Mouse (Mus musculus) hindbrain, embryonic 10.5 days (tissue): ENCODE measurements at regions not wholly inside any gene's neighbourhood (a gene's known extent, or its start where the extent isn't known, plus 50 kb on each side); places are given as distances from the start of the nearest gene placed in this dataset.

Experiments
- DNase-seq: peaks from one replicate; pipeline ENCODE4 v3.0.0-alpha.2; 2017; ENCODE audit warnings: low spot score
- H3K27ac ChIP-seq: fragments of 300-500 bp; sonication (generic); 2 replicates; pipeline ENCODE4 v1.5.1; 2016; ENCODE audit warnings: mild to moderate bottlenecking, moderate library complexity
- H3K27me3 ChIP-seq: fragments of 300-500 bp; sonication (generic); 2 replicates; pipeline ENCODE4 v1.6.1; 2016; ENCODE audit warnings: mild to moderate bottlenecking; ENCODE audit not compliant: poor library complexity, insufficient read depth, severe bottlenecking
- H3K36me3 ChIP-seq: fragments of 300-500 bp; sonication (generic); 2 replicates; pipeline ENCODE4 v1.6.1; 2016; ENCODE audit warnings: mild to moderate bottlenecking, moderate library complexity
- H3K4me1 ChIP-seq: fragments of 300-500 bp; sonication (generic); replicated peaks from 2 replicates; pipeline ENCODE4 v1.6.1; 2016; ENCODE audit warnings: mild to moderate bottlenecking
- H3K4me3 ChIP-seq: fragments of 300-500 bp; sonication (generic); 2 replicates; pipeline ENCODE4 v1.5.1; 2016; ENCODE audit warnings: mild to moderate bottlenecking, moderate library complexity
- H3K9me3 ChIP-seq: fragments of 300-500 bp; sonication (generic); 2 replicates; pipeline ENCODE4 v1.6.1; 2016; ENCODE audit warnings: mild to moderate bottlenecking, moderate library complexity
- WGBS: fragments of 180-500 bp; shearing (Covaris S2); methylation state at CpG from one replicate; pipeline ENCODE4 v1.1.7; 2016; 5-methylcytosine and 5-hydroxymethylcytosine counted together

DNA sequence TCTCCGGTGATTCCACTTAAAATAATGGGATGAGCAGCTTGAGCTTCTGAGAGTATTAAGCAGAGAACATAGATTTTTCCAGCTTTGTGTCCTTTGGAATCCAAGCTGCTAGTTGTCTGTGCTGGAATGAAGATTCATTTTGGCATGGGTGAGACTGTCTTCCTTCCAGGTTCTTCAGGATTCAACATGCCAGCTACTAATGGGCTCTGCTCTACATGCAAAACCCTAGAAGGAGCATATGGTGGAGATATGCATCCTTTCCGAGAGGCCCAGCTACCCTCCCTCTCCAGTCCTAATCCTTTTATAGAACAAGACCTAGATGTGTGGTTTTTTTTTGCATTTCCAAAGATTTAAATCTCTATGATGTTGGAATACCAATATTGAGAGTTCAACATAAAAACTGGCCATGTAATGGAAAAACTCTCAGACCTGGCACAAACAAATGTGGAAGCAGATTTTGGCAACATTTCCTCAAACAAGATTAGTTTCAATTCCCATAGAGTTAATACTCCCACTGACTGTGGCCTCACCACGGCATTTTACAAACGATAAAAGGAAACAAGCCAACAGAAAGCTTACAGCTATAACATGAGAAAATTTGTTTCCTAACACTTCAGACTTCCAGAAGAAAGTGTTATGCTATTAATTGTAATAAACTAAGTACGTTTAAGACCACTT, 364.5 kb downstream of the Sv2b start:
- WGBS: 81% methylated on average over 5 of the region's 5 CpGs
- no peak for DNase-seq

DNA sequence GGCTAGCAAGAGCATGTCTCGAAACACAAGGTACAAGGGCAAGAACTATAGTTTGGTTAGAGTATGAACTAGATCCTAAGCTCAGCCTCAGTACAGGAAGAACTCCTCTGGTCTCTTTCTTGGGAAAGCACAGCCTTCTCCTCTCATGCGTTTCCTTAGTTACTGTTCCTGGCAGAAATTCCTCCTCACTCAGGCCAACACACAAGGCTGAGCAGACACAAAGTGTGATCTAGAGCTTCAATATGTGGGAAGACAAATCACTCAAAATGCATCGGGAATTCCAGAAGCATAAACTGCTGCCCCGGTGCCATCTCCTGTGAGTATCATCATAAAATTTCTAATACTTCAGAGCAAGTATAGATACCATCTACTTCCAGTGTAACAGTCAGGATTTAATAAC, 366.1 kb downstream of the Sv2b start:
- Histone ChIP-seq H3K4me1 (no peaks in the 10 kb centered on the region), H3K27me3 (no peaks in the 10 kb centered on the region), H3K9me3 (no peaks in the 10 kb centered on the region), H3K4me3 (no peak overlapping the region), H3K27ac (no peak overlapping the region), H3K36me3 (no peaks in the 10 kb centered on the region)
- WGBS: 89% methylated on average over 4 of the region's 4 CpGs
- no peak for DNase-seq

More for the DNA sequence above, 364.5 kb downstream of the Sv2b start:
- Histone ChIP-seq H3K27me3 (no peaks in the 10 kb centered on the region), H3K27ac (no peak overlapping the region), H3K36me3 (no peaks in the 10 kb centered on the region), H3K4me1 (no peaks in the 10 kb centered on the region), H3K4me3 (no peak overlapping the region), H3K9me3 (no peaks in the 10 kb centered on the region)

DNA sequence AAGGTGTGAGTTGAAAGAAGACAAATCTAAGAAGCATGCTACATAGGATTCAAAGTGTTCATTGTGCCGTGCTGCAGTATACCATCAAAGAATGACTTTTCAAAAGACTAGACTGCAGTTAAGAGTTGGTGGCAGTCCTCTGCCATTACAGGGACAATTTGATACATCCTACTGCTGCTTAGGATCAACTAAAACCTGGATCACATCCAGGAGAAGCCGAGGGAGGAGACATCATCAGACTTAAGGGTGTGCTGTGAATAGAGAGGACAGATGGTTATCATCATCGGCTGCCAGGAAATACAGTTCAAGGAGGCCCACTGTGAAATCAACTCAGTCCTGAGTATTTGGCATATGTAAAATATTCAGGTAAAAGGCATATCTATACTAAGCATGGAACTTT, 366.9 kb downstream of the Sv2b start:
- Histone ChIP-seq H3K4me3 (no peak overlapping the region), H3K27ac (no peak overlapping the region), H3K9me3 (no peaks in the 10 kb centered on the region), H3K27me3 (no peaks in the 10 kb centered on the region), H3K36me3 (no peaks in the 10 kb centered on the region), H3K4me1 (no peaks in the 10 kb centered on the region)
- no peak for DNase-seq
- 82% methylated on average over 3 of the region's 3 CpGs for WGBS

DNA sequence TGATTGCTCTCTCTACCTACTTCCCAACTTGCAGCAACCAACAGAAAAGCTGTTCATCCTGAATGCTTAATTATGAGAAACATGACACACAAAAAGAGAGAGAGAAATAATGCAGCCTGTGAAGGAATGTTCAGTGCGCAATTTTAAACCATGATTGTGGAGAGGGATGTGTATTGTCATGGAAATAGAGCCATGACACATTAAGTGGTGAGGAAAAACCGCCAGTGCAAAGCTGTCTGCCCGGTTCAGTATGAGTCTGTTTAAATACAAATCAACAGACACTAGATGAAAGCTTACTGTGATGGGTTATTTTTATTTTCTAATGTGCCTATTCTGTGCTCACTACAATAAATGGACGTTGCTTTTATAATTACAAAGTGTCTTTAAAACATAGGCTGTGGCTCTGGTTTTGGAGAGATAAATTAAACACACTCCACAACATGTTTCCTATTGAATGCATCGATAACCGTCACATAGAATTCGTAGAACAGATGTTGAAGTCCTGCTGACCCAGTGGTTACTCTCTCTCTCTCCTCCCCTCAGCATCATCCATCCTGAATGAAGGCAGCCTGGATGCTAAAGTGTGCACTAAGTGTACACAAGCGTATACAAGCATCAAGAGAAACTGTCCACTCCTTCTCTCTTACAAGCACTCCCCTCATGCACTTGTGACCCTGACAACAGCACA, 374.7 kb upstream of the Slco3a1 start:
- Histone ChIP-seq H3K9me3 (no peaks in the 10 kb centered on the region), H3K27ac (0 out of 2 replicates have a peak overlapping the region, but pooled peaks have one; percentile 18), H3K36me3 (no peaks in the 10 kb centered on the region), H3K4me3 (no peak overlapping the region), H3K27me3 (no peaks in the 10 kb centered on the region), H3K4me1 (peaks cover 12% of the 10 kb centered on the region)
- DNase-seq: no peak
- 65% methylated on average over 8 of the region's 8 CpGs for WGBS

DNA sequence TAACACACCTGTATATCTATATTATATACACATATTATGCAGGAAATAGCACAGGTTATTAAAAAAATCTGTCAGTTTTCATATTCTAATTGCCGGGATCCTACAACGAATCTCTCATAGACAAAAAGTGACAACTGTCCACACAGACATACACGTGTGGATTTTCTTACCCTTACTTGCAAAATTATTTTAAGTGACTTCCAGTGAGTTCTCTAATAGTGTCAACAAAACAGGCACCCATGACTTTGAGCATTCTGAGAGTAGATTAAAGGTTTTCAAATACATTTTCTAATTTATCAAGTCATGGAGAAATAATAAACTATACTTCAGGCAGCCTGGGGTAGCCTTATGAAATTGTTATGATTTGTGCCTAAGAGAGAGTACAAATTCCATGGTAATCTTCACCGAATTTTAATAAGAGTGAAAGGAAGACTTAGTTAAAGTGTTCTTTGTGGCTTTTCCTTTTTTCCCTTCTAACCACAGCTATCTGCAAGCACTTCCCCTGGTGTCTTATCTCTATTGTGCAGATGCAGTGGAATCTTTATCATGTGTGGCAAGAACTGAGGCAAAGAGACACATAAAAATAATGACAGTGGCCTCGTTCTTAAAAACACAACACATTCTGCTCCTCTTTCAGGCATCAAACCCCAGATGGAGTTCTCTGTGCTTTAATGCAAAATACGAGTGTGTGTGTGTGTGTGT, 373.8 kb upstream of the Slco3a1 start:
- no peaks in the 10 kb centered on the region for H3K27me3 ChIP-seq
- no peak for DNase-seq
- WGBS: 80% methylated on average over 6 of the region's 6 CpGs
- no peak overlapping the region for H3K4me3 ChIP-seq
- H3K9me3 ChIP-seq: no peaks in the 10 kb centered on the region
- no peaks in the 10 kb centered on the region for H3K36me3 ChIP-seq
- H3K4me1 ChIP-seq: peaks cover 12% of the 10 kb centered on the region
- H3K27ac ChIP-seq: no peak overlapping the region

DNA sequence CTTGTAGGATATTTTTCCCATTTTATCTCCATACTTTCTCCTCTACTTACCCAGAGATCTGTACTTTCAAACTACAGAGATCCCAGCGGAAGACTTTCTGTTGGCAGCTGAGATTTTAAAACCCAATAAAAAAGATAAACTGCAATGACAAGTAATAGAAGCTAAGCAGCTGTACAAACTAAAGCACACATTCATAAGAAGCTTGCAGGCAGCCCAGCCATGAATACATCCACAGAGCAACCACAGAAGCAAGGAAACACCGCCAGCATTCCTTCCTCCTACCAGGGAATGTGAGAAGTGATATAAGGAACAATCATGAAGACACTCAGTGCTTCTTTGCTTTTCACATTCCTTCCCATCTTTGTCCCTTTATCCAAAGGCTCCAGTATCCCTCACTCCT, 372.1 kb upstream of the Slco3a1 start:
- no peak for DNase-seq
- Histone ChIP-seq H3K9me3 (no peaks in the 10 kb centered on the region), H3K27ac (no peak overlapping the region), H3K36me3 (no peaks in the 10 kb centered on the region), H3K4me3 (no peak overlapping the region), H3K4me1 (peaks cover 12% of the 10 kb centered on the region), H3K27me3 (no peaks in the 10 kb centered on the region)
- 78% methylated on average over 2 of the region's 2 CpGs for WGBS

DNA sequence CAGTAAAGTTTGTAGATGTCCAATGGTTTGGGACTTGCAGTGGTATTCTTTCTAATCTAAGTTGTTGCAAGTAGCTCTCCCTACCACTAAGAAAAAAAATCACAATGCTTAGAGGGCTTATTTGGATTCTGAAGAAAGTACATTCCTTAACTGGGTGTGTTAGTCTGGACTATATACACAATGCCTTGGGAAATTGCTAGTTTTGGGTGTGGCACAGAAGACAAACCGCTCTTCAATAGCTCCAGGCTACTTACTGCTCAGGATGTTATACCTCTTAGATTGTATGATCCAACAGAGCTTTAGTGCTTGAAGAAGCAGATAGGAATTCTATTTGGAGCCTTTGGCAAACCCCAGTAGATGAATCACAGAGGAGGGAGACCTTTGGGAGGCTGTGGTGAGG, 369.6 kb upstream of the Slco3a1 start:
- H3K36me3 ChIP-seq: no peaks in the 10 kb centered on the region
- no peak for DNase-seq
- no peaks in the 10 kb centered on the region for H3K9me3 ChIP-seq
- peaks cover 6% of the 10 kb centered on the region for H3K4me1 ChIP-seq
- no peaks in the 10 kb centered on the region for H3K27me3 ChIP-seq
- no peak overlapping the region for H3K27ac ChIP-seq
- no peak overlapping the region for H3K4me3 ChIP-seq
- 94% methylated on average over 1 of the region's 1 CpGs for WGBS

DNA sequence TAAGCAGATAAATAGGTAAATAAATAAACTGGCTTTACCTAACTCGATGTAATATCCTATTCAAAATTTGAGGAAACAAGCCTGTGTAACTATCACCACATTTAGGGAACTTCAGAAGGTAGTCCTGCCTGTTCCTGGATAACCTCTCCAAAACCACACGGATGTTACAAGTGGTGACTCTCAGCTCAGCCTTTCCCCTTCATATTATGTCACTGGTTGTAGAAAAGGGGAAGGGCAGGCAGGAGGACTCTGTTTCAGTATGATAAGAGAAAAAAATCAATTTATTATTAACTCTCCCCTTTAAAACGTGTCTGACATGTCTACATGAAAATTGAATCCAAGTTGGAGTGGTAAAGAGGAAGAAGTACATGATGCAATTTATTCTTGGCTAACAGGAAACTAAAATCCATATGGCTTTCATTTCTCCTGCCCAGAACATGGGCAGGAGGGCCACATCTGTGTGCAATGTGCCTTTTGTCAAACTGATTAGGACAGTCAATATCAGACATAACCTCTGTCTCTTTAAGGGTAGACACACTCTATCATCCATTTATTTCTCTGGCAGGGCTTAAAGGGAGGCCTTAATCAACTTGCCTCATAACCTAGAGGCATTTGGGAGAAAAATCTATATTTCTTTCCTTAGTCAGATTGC, 353.9 kb upstream of the Slco3a1 start:
- H3K36me3 ChIP-seq: no peaks in the 10 kb centered on the region
- H3K27ac ChIP-seq: no peak overlapping the region
- H3K9me3 ChIP-seq: no peaks in the 10 kb centered on the region
- 65% methylated on average over 3 of the region's 3 CpGs for WGBS
- DNase-seq: no peak
- H3K27me3 ChIP-seq: no peaks in the 10 kb centered on the region
- H3K4me3 ChIP-seq: no peak overlapping the region
- no peaks in the 10 kb centered on the region for H3K4me1 ChIP-seq

DNA sequence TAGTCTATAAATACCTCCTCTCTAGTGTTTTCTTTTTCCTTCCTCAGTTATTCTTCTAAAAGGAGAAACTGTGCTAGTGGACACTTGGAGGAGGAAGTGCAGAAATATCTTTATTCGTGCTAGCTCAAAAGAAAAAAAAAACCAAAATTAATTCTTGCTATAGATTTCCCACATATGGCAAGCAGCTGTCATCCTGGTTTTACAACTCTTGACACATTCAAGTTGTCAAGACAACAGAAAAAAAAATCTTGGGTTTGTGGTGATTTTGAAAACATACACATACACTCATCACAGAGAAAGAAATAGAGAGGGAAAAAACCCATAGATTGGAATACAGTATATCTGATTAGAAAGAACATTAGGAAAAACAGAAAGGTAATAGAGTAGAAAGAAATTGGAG, 352.8 kb upstream of the Slco3a1 start:
- H3K4me1 ChIP-seq: no peaks in the 10 kb centered on the region
- 75% methylated on average over 1 of the region's 1 CpGs for WGBS
- no peak overlapping the region for H3K4me3 ChIP-seq
- H3K27me3 ChIP-seq: no peaks in the 10 kb centered on the region
- no peak for DNase-seq
- no peaks in the 10 kb centered on the region for H3K9me3 ChIP-seq
- H3K27ac ChIP-seq: no peak overlapping the region
- H3K36me3 ChIP-seq: no peaks in the 10 kb centered on the region

DNA sequence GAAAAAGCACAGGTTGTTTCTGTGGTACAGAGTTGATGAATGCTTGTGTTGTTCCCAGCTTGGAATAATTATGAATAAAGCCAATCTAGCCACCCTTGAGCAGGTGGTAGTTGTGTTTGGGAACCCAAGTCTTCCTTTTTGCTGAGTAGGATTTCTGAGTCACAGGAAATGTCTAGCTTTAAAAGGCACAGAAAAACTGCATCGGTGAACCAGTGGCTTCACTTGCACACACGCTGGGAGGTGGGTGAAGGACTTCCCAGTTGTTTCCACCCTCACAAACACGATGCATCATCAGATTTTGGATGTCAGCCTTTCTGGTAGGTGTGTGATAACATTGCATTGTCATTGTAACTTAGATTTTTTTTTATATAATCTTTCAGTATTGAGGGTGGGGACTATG, 322.9 kb upstream of the Slco3a1 start:
- WGBS: 87% methylated on average over 3 of the region's 3 CpGs
- Histone ChIP-seq H3K4me1 (no peaks in the 10 kb centered on the region), H3K4me3 (no peak overlapping the region), H3K27ac (no peak overlapping the region), H3K9me3 (no peaks in the 10 kb centered on the region), H3K27me3 (no peaks in the 10 kb centered on the region), H3K36me3 (no peaks in the 10 kb centered on the region)
- DNase-seq: no peak

DNA sequence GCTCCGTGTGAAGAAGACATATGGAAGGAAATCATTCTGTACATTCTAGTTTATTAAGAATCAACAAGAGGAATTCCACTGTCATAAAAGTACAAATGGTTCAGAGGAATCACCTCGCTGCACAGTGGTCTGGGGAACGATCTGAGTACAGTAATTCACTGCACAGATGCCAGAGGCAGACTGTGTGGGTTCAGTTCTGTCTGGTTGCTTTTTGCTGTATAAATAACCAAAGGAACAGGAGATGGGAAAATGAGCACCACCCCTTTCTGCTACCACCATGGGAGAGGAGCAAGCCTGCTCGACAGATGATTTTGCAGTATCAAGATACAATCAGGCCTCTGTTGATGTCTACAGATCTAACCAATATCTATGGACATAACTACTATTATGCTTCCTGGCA, 322.1 kb upstream of the Slco3a1 start:
- no peaks in the 10 kb centered on the region for H3K36me3 ChIP-seq
- no peak overlapping the region for H3K4me3 ChIP-seq
- no peak for DNase-seq
- no peaks in the 10 kb centered on the region for H3K4me1 ChIP-seq
- WGBS: 81% methylated on average over 4 of the region's 4 CpGs
- H3K9me3 ChIP-seq: no peaks in the 10 kb centered on the region
- H3K27ac ChIP-seq: no peak overlapping the region
- H3K27me3 ChIP-seq: no peaks in the 10 kb centered on the region

DNA sequence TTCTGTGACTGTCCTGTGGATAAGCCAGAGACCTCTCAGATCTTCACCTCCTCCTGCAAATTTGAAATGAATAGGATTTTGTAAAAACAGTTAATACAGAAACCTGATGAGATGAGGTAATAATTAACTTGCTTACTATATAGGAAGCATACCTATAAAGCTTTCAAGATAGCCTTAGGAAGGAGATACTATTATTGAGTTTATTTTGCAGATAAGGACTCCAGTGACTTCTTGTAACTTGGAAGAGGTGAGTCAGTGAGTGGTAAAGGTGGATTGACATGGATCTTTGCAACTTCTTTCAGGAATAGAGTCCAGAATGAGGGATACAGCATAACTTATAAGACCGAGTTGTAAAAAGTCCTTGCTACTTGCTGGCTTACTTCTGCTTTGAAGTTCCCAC, 315.7 kb upstream of the Slco3a1 start:
- Histone ChIP-seq H3K36me3 (no peaks in the 10 kb centered on the region), H3K4me3 (no peak overlapping the region), H3K4me1 (no peaks in the 10 kb centered on the region), H3K9me3 (no peaks in the 10 kb centered on the region), H3K27me3 (no peaks in the 10 kb centered on the region), H3K27ac (no peak overlapping the region)
- 82% methylated on average over 1 of the region's 1 CpGs for WGBS
- no peak for DNase-seq

DNA sequence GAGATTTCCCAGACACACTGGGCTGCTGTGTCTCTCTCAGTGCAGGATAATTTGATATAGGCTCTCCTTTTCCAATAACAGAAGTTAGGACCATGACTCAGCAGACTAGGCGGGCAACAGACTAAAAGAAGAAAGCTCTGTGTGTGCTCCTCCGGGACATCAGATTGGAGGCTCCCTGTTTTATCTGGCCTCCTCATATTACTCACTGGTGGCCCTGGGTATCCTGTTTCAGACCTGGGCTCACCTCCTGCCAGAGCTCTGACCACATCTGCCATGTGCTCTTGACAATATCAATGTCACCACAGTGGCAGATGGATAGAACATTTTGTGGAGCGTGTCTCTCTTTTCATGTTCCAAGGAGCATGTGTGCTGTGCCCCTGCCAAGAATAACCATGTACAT, 308.1 kb upstream of the Slco3a1 start:
- Histone ChIP-seq H3K9me3 (no peaks in the 10 kb centered on the region), H3K4me3 (no peak overlapping the region), H3K27me3 (no peaks in the 10 kb centered on the region), H3K27ac (no peak overlapping the region), H3K36me3 (no peaks in the 10 kb centered on the region), H3K4me1 (0 out of 2 replicates have a peak, but pooled peaks cover 3% of the 10 kb centered on the region)
- peak; percentile 29 for DNase-seq
- WGBS: 52% methylated on average over 3 of the region's 3 CpGs
